Mouse (Mus musculus): ENCODE results near the gene Stard7.
"Not testable (repeated sequence)": the region's sequence is repeated elsewhere in the genome, so short reads cannot be mapped to it uniquely, and the experiment has no call there.

Gene Stard7

GRCm38 (mm10) chr2:127272806-127273205 is 2.8 kb downstream of the Stard7 start:
- intact Hi-C loops (cut with DNase I): no loop called here

- intact Hi-C loops (cut with DNase I): no loop called here
Observed at GRCm38 (mm10) chr2:127274590-127274989, 4.6 kb downstream of the Stard7 start.

GRCm38 (mm10) chr2:127275551-127276320 is 5.7 kb downstream of the Stard7 start:
- intact Hi-C loops (cut with DNase I): no loop called here

GRCm38 (mm10) chr2:127278162-127278561 is 8.1 kb downstream of the Stard7 start:
- intact Hi-C loops (cut with DNase I): no loop called here

DNA sequence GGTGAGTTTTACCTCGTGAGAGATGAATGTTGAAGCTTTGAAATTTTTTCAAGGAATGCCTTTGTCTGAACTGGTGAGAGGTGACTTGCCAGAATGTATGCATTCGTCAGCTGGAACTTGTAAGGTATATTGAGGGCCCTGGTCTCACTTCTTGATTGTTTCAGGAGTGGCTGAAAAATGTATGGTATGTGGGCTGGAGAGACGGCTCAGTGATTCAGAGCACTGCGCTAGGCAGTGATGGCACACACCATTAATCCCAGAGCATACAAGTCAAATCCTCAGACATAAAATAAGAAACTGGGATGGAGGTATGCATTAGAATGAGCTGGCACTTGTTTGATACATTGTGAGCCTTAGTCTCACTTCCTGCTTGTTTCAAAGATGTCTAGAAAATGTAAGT is 22.2 kb downstream of the Stard7 start:
- intact Hi-C loops (cut with DNase I): no loop called here

GRCm38 (mm10) chr2:127297001-127297805 is 27.2 kb downstream of the Stard7 start:
- intact Hi-C loops (cut with DNase I): no loop called here

DNA sequence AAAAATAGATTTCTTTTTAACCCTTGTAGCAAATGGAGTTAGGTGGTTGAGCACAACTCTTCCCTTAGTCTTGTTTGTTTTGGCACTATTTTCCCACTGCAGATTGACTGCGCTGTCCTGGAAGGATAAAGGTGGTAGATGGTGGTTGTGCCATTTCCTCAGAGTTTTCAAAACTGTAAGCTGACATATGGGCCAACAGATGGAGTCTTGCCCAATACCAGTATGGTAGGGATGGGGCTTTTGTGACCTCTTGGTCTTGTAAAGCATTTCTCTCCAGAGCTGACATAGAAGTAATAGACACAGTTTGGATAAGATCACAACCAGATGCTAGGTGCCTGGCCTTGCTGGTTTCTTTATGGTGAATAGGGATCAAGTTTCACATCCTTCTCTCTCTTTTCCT is 28.0 kb downstream of the Stard7 start:
- intact Hi-C loops (cut with DNase I): no loop called here

DNA sequence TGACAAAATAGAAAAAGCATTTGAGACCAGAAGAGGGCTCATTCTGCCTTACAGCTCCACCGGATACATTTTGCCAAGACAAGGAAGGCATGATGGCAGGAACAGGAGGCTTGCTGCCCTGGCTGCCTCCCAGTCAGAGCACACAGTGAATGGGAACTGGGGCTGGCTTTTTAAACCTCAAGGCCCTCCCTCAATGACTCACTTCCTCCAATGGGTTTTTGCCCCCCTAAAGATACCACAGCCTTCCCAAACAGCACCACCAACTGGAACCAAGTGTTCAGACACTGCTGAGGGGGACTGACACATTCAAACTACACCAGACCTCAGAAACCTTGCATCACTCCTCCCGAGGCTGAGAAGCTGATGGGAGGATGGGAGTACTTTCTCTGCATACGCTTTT is 30.7 kb downstream of the Stard7 start:
- intact Hi-C loops (cut with DNase I): no loop called here

GRCm38 (mm10) chr2:127301883-127302282 is 31.9 kb downstream of the Stard7 start:
- intact Hi-C loops (cut with DNase I): no loop called here

GRCm38 (mm10) chr2:127304192-127304591 is 34.2 kb downstream of the Stard7 start:
- intact Hi-C loops (cut with DNase I): not testable (repeated sequence)

DNA sequence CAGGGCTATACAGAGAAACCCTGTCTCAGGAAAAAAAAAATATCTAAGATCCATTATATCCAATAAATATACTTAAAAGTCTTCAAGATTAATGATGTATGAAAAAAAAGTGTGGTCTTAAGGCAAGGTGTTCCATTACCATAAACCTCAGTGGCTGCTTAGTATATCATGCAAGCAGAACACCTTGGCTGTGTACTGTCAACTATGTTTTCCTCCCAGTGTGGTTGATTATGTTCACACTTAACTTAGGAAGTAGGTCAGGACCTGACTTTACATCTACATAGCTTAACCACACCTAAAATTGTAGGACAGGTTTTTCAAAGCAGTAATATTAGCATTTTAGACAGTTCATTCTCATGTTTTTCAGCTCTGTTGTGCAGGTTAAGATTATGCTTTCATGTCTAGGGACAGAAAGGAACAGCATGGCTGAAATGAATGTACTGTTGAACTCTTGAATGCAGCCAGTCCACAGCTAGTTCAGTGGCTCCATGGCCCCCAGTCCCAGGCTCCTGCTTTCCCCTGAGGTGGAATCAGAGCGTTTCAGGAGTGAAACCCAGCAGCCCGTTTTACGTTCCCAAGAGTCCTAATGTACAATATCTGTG is 34.7 kb downstream of the Stard7 start:
- intact Hi-C loops (cut with DNase I): no loop called here

DNA sequence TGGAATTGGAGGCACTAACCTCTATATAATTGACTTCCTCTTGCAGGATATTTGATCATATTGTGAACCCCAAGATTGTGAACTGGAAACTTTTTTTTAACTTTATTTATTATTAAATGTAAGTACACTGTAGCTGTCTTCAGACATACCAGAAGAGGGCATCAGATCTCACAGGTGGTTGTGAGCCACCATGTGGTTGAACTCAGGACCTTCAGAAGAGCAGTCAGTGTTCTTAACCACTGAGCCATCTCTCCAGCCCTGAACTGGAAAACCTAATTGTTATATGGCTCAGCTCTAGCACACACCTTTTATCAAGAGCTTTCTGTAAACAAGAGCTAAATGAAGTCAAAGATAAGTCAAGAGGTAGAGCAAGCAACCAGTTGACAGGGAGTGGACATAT is 36.1 kb downstream of the Stard7 start:
- intact Hi-C loops (cut with DNase I): loop anchor here (2.0 kb wide), 1 partner anchor 35 kb away; no protein-coding TSS in a partner anchor

DNA sequence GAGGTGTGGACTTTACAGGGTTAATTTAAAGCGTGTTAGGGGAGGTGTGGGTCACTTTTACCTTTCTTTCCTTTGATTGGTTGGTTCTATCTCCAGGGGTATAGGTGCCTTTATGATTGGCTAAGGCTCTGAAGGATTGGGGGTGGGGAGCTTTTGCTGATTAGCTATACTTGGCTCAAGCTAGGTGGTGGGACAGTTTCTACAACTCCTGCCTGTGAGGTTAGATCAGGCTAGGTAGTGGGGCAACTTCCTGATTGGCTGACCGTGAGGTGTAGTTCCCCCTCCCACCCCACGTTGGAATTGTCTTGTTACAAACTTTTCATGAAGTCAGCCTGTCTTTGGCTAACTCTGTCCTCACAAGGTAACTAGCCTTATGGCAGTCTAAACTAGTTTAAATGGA is 37.2 kb downstream of the Stard7 start:
- intact Hi-C loops (cut with DNase I): loop anchor here (2.0 kb wide), 1 partner anchor 34 kb away; no protein-coding TSS in a partner anchor

DNA sequence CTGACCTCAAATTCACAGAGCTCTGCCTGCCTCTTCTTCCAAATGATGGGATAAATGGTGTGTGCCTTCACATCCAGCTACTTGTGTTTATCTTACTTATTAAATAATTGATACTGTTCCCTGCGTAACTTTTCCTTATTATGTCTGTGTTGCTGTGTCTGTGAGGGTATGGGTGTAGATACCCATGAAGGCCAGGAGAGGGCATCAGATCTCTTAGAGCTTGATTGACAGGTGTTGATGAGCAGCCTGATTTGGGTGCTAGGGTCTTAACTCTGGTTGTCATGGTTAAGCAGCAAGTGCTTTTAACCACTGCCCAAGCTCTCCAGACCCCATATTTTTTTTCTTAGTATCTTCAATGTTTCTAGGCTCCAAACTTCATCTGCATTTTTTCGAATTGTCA is 38.6 kb downstream of the Stard7 start:
- intact Hi-C loops (cut with DNase I): no loop called here

GRCm38 (mm10) chr2:127310246-127310645 is 40.2 kb downstream of the Stard7 start:
- intact Hi-C loops (cut with DNase I): no loop called here

DNA sequence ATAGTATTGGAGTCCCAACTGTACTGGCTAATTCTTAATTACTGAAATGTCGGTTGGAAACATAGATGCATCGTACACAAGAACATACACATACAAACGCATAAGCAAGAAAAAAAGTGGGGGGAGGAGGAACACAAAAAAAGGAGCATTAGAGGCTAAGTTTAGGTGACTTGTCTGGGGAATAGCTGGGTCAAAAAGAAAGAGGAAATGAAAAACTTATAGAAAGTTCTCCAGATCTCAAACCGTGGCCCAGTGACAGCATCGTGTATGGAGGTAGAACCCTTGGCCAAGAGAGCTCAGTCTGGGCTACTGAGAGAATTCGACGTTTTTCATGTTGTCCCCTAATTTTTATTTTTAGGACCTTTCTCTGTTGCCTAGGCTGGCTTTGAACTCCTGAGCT is 40.7 kb downstream of the Stard7 start:
- intact Hi-C loops (cut with DNase I): no loop called here

GRCm38 (mm10) chr2:127311193-127311592 is 41.2 kb downstream of the Stard7 start:
- intact Hi-C loops (cut with DNase I): no loop called here

GRCm38 (mm10) chr2:127312801-127313200 is 42.8 kb downstream of the Stard7 start:
- intact Hi-C loops (cut with DNase I): no loop called here

- intact Hi-C loops (cut with DNase I): no loop called here
Observed at GRCm38 (mm10) chr2:127313878-127314277, 43.9 kb downstream of the Stard7 start.

DNA sequence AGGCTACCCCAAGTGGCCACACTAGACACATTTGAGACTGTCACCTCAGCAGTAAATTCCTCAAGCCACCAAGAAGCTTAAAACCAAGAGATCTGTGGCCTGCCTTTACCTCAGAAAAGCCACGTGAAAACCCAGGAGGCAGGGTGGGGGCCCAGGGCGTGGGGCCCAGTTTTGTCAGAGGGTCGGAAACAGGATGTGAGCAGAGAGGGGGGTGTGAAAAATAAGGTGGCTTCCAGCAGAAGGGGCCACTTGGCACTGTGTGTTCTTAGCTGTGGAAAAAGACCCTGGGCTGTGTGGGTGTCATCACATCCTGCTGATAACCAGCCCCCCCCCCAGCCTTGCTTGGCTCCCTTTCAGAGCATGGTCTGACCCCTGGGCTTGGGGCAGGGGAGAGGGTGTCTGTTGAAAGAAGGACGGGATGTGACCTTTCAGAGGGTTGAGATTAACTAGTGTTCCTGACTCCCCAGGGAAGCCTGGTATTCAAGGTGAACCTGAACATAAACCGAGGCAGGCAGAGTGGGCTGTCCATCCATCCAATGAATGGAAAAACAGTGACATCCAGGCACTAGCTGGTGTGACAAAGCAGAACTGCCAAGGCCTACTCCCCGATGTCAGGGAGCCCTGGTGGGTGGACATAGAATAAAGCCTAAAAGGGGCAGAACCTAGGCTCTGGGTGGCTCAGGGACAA is 44.6 kb downstream of the Stard7 start:
- intact Hi-C loops (cut with DNase I): no loop called here

DNA sequence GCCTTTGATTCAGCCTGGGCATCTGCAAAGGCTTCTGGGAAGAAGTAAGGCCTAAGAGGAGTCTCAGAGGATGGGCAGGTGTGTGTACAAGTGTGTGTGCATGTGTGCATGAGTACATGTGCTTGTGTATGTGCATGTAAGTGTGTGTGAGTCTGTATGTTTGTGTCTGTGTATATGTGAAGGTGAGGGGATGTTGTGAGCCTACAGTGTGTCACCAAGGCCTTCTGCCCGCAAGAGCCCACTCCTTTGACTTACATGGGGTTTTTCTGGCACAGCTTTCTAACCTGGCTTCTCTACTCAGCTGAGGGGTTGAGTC is 45.1 kb downstream of the Stard7 start:
- intact Hi-C loops (cut with DNase I): no loop called here

GRCm38 (mm10) chr2:127316431-127316830 is 46.4 kb downstream of the Stard7 start:
- intact Hi-C loops (cut with DNase I): no loop called here

Data from adrenal gland (tissue).